Mouse (Mus musculus) retina, adult 2 months (tissue): ENCODE data around the gene Thap2.

Experiments
- DNase-seq: peaks from one replicate; pipeline ENCODE4 v3.0.0-alpha.2; 2012; ENCODE audit warnings: low read depth, low spot score

Gene Thap2

GRCm38 (mm10) chr10:115355016-115355415, 29.2 kb downstream of the Thap2 start:
- DNase-seq, result no peak

- DNase-seq, result no peak
Measured at GRCm38 (mm10) chr10:115354553-115354952, 29.7 kb downstream of the Thap2 start.

DNA sequence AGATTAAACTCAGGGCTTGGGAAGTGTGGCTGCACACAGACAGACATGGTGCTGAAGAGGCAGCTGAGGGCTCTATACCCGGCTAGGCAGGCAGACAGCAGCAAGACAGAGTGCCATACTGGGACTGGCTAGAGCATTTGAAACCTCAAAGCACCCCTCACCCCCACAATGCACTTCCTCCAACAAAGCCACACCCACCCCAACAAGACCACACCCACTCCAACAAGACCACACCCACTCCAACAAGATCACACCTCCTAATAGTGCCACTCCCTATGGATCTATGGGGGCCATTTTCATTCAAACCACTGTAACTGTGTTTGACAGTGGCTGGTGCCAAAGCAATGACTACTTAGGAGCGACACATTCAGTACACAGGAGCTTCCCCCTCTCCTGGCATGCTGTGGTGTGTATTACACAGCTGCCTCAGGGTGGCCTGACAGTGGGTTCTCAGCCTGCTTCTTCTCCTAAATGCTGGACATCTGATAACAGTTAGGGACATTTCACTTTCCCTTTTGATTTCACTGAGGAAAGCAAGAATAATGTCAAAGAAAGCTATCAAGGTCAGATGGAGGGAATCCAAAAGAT, 33.3 kb downstream of the Thap2 start:
- no peak for DNase-seq

GRCm38 (mm10) chr10:115349509-115349908, 34.7 kb downstream of the Thap2 start:
- no peak for DNase-seq

GRCm38 (mm10) chr10:115349029-115349428, 35.2 kb downstream of the Thap2 start:
- no peak for DNase-seq

GRCm38 (mm10) chr10:115348131-115348530, 36.1 kb downstream of the Thap2 start:
- DNase-seq, result no peak

DNA sequence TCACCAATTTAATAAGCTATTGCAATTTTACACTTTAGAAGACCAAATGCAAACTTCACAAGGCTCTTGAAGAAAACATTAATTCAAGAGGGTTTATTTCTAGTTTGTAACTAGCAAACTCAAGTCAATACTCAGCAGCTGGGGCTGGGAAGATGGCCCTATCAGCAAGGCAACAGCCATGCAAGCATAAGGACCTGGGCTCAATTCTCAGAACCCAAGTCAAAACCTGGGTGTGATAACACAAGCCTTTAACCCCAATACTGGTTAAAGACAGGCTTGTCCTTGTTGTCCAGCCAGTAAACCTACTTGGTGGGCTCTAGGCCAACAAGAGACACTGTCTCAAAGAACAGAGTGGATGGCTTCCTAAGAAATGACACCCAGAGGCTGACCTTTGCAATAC, 37.8 kb downstream of the Thap2 start:
- DNase-seq, result no peak

DNA sequence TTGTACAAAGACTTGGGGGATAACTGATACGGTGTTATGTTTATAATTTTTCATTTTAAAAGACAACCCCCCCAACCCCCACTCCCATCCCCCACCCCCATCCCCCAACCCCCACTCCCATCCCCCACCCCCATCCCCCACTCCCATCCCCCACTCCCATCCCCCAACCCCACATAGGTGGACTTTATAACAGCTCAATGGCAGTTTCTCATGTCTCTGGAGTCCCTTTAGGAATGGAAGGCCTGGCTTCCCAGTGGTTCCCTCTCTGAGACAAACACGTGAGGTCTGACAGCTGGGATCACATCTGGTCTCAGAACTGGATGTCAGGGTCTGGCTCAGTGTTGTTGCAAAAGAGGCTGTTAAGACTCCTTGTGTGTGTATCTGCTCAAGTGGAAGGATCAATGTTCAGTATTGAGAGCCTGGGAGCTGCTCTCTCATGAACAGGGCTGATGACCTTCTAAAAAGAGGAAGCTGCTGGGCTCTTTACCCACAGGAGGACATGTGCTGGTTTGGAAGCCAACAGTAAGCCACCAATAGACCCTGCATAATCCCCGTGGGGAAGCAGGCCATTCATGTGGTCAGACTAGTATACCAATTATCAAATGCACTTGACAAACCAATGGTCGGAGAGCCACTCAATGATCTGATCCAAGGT, 41.3 kb downstream of the Thap2 start:
- DNase-seq, result no peak

- DNase-seq, result no peak
Measured at GRCm38 (mm10) chr10:115339820-115340328, 44.4 kb downstream of the Thap2 start.

DNA sequence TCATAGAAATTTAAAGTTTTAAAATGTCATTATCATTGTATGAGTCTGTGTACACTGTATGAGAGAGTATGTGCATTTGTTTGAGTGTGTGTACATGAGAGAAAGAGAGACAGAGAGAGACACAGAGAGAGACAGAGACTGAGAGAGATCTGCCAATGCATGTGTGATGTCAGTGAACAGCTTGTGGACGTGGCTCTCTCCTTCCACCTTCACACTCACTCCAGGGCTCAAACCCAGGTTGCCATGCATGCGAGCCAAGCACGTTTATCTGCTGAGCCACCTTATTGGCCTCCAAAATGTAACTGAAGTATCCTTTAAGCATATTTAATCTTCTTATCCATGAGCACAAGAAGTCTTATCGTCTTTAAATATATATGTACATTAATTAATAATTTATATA, 47.3 kb downstream of the Thap2 start:
- no peak for DNase-seq

DNA sequence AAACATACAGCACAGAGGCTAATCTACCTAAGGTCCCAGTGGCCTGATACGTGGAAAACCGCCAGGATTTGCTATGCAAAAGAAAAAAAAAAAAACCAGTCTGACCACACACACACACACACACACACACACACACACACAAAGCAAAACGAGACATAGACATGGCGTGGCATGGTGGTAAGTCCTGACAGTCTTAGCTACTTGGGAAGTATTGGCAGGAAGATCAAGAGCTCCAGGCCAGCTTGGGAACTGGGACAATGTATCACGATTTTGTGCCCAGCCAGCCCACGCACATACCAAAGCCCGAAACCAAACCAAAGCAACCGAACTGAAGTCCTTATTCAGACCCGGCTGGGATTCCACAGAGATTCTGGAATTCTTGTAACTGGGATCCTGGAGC, 50.7 kb downstream of the Thap2 start:
- no peak for DNase-seq

DNA sequence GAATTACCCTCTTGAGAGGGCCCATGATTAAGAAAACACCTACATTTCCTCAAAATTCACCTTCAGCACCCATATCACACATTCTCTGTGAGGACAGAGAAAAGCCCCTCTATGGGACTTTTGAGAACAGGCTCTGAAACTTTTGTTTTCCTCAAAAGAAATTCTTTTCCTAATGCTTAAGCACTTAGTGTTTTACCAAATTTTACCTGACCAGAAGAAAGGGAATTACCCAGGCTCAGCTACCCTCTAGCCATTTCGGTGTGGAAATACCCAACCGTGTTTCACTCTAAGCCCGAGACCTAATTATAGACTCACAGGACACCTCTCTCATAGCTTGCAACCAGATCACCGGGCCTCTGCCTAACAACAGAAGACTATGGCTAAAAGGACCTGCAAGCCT, 51.2 kb downstream of the Thap2 start:
- DNase-seq, result no peak

DNA sequence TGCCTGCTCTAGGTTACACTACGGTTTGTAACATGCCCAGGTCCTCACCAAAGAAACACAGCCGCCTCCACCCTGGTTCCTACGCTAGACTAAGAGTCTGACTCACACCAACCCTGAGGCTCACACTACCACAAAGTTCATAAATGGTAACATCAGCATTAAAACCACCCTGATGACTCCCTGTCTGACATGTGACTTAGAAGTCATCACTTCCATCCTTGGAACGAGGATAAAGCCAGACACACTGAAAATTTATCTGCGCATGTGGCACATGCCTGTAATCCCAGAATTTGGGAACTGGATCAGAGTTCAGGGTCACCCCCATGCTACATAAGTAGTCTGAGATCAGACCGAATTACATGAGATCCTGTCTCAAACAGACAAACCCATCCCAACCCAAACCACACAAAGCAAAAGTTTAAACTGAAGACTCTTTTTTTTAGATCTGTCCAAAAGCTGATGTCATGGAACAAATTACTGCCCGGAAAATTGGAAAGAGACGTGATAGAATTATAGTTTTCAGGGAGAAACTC, 51.8 kb downstream of the Thap2 start:
- DNase-seq, result no peak

DNA sequence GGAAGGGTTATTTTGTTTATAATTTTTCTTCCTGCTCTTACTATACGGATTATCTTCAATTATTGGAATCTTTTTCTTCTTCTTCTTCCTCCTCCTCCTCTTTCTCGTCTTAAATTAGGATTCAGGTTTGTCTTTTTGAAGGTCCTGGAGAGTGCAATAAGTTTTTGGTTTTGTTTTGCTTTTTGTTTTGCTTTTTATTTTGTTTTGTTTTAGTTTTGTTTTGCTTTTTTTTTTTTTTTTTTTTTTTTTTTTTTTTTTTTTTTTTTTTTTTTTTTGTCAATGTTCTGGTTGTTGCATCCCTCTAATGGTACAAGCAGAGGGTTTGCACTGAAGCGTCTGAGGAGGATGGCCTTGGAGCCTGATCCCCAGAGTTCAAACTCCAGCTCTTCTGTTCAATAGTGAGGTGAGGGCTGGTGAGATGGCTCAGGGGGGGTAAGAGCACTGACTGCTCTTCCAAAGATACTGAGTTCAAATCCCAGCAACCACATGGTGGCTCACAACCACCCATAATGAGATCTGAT, 55.2 kb downstream of the Thap2 start:
- no peak for DNase-seq

- no peak for DNase-seq
Measured at GRCm38 (mm10) chr10:115328514-115328913, 55.7 kb downstream of the Thap2 start.

DNA sequence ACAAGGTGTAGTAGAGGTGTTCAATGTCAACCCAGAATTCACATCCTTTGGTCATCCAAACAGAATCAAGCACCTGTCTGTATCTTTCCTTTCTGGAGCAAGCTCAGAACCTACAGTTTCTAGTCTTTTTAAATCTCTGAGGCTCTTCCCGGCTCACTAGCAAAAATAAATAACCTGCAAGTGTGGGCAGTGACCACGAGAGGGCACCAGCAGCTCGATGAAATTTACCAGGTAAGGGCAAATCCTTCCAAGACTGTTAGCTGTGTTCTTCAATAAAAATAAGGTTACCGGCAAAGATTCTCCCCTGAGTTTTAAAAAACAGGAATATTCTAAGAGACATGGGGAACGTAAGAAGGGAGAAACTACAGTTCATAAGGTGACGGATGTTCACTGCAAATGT, 60.9 kb downstream of the Thap2 start:
- peak; percentile 48 for DNase-seq

GRCm38 (mm10) chr10:115321317-115322035, 62.8 kb downstream of the Thap2 start:
- DNase-seq, result no peak
